Mouse (Mus musculus) adrenal gland, adult 10 weeks (tissue): Measurements from ENCODE around the gene Dctn3. TPM values are rescaled to one million over a fixed set of nuclear protein-coding genes. Genes with fewer than 3 reads are reported as not detected.

Experiments
- polyA plus RNA-seq: library from polyadenylated mRNA; stranded (reverse); fragments of 350-450 nt; fragmentation: Illumina TruSeq; extraction: RNeasy Lipid Tissue Mini Kit (QIAGEN cat#74804); gene quantifications from one replicate; pipeline ENCODE4 v1.2.3, GENCODE M21; 2014; ENCODE audit warnings: low read depth, low replicate concordance

The Dctn3 gene
- 42.9 TPM for polyA plus RNA-seq

DNA sequence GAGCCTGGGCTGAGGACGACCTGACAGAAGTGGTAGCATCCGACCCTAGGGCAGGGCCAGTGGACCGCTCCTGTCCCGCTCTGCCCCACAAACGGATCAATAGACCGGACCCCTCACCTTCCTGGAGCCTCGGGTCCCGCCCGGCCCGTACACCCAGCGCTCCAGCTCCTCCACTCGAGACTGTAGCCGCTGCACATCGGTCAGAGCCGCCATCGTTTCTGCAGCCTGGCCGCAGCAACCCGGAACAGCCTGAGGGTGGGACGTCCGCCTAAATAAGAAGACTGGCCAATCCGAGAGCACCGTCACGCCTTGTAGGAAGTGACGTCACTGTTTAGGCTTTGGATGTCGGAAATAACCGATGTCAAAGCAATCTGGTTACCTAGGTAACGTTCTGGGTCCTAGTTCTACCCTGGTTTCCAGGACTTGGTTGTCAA is at the start of gene Dctn3:
TSS of gene Dctn3 (minus strand) at position 253 of the 434 bp plus-strand sequence.

DNA sequence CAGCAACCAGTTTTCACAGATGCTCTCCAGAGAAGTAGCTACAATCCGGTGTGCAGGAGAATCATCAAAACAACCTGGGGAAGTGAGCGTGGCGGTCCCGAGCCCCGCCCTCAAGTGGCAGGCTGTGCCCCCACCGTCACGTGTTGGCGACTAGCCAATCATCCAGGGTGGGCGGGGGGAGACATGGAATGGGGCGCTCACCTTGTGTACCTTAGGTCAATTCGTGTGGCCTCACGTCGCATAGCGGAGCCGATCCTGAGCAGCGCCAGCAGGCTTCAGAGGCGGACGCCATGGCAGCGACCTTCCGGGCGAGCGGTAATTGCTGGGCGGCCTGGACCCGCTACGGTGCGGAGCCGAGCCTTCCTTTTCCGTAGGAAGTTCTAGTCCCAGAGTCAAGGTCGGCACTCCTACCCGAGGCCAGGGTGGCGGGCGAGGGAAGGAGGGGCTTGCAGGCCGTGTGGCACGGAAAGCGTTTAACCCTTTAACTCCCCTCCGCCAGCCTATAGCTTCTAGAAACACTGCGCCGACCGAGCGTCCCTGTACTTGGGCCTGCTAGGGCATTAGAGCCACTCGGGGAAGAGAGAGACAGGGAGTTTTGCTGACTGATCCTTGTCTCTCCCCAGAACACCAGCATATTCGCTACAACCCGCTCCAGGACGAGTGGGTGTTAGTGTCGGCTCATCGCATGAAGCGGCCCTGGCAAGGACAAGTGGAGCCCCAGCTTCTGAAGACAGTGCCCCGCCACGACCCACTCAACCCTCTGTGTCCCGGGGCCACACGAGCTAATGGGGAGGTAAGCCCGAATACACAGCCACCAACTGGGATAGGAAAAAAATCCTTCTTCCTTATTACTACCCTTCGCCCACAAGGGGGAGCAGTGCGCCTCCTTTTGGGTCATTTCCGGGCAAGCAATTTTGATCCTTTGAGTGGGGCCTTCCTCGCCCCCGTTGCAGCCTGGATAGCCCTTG is 32.7 kb upstream of the Dctn3 start, which contains the start of gene Sigmar1:
TSS of gene Sigmar1 (minus strand) at position 820 of the 968 bp plus-strand sequence.

DNA sequence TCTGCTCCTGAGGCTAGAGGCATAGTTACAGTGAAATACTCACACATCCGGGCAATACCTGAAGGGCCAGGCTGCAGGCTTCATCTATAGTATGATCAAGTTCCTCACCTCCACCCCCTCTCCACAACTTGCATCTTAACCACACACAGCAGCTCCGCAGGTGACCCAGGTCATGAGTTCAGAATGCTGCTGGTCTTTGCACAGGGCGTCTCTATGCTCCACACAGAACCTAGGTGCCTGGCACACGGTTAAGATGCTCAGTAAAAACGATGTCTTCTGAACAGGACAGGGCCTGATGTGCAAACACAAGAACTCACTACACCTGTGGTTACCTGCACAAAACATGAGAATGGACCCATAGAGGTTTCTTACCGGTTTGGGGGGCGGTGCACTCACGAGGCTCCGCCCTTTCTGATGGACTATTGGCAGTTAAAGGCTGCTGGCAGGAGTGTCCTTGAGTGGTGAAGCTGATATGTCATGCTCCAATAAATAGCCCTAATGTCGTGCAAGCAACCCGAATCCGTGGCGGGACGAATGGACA is 31.9 kb upstream of the Dctn3 start, which contains the start of gene Galt:
TSS of gene Galt (plus strand) at position 432 of the 541 bp plus-strand sequence.

GRCm38 (mm10) chr4:41731052-41731765 is 8.2 kb upstream of the Dctn3 start, which contains the start of gene Arid3c:
Arid3c (minus strand) TSS chr4:41731142.

GRCm38 (mm10) chr4:41713197-41714067 is 9.5 kb downstream of the Dctn3 start, which contains the start of gene Rpp25l:
Rpp25l (minus strand) TSS chr4:41713534.

GRCm38 (mm10) chr4:41699783-41700182 is 23.2 kb downstream of the Dctn3 start, which contains the start of gene Il11ra1:
Il11ra1 (plus strand) TSS chr4:41699989.

GRCm38 (mm10) chr4:41696930-41697841 is 25.8 kb downstream of the Dctn3 start, which contains the start of gene Cntfr:
Cntfr (minus strand) TSS chr4:41697089.

Other genes with a start within 250 kb of the Dctn3 start
- gene AI464131, start 220.1 kb downstream of the Dctn3 start, polyA plus RNA-seq, result 3.0 TPM
- not detected for gene 1110017D15Rik, start 205.8 kb downstream of the Dctn3 start, polyA plus RNA-seq
- 2.9 TPM for gene Fam219a, start 153.6 kb downstream of the Dctn3 start, polyA plus RNA-seq
- gene Dnaic1, start 153.4 kb downstream of the Dctn3 start, polyA plus RNA-seq, result not detected
- not detected for gene Enho, start 82.8 kb downstream of the Dctn3 start, polyA plus RNA-seq
- gene Cntfr, start 26.1 kb downstream of the Dctn3 start, polyA plus RNA-seq, result 1.2 TPM
- gene Il11ra1, start 23.2 kb downstream of the Dctn3 start, polyA plus RNA-seq, result 18.6 TPM
- not detected for gene Rpp25l, start 9.6 kb downstream of the Dctn3 start, polyA plus RNA-seq
- not detected for gene Arid3c, start 8.0 kb upstream of the Dctn3 start, polyA plus RNA-seq
- gene Galt, start 32.1 kb upstream of the Dctn3 start, polyA plus RNA-seq, result 2.4 TPM
- gene Sigmar1, start 33.0 kb upstream of the Dctn3 start, polyA plus RNA-seq, result 48.6 TPM
- 4.1 TPM for gene Ccl27a, start 51.1 kb upstream of the Dctn3 start, polyA plus RNA-seq
- gene Gm21541, start 180.4 kb upstream of the Dctn3 start, polyA plus RNA-seq, result not detected
- not detected for gene Gm20878, start 218.4 kb upstream of the Dctn3 start, polyA plus RNA-seq
- gene Fam205a4, start 242.9 kb upstream of the Dctn3 start, polyA plus RNA-seq, result 1.5 TPM